Mouse (Mus musculus) bone marrow macrophage, adult 2 months (primary cell): ENCODE data around the gene Myoz1. TPM values are rescaled to one million over a fixed set of nuclear protein-coding genes. Genes with fewer than 3 reads are reported as not detected.
A peak's percentile ranks its signal among the peaks of the same experiment; 100 is the strongest.
"Not testable (repeated sequence)": the region's sequence is repeated elsewhere in the genome, so short reads cannot be mapped to it uniquely, and the experiment has no call there.

ENCODE experiments used
- H3K27ac ChIP-seq: 2 replicates; pipeline ENCODE4 v1.5.1; 2012; ENCODE audit warnings: low read depth, low read length; ENCODE audit not compliant: insufficient read depth
- H3K4me1 ChIP-seq: 2 replicates; pipeline ENCODE4 v1.6.1; 2012; ENCODE audit warnings: low read length; ENCODE audit not compliant: control insufficient read depth, insufficient read depth
- H3K4me3 ChIP-seq: 2 replicates; pipeline ENCODE4 v1.5.1; 2012; ENCODE audit warnings: mild to moderate bottlenecking, low read length, moderate library complexity; ENCODE audit not compliant: insufficient read depth
- CTCF ChIP-seq: IDR thresholded peaks from 2 replicates; pipeline ENCODE4 v1.5.1; 2012; ENCODE audit warnings: low read depth, mild to moderate bottlenecking, low read length, moderate library complexity
- POLR2A ChIP-seq: IDR thresholded peaks from 2 replicates; pipeline ENCODE4 v1.6.1; 2012; ENCODE audit warnings: mild to moderate bottlenecking, low read depth, low read length, borderline replicate concordance
- polyA plus RNA-seq: library from polyadenylated mRNA; stranded (reverse); fragments of >200 nt; gene quantifications from 2 replicates; pipeline ENCODE4 v1.2.4, GENCODE M21; 2012; ENCODE audit not compliant: missing spikeins, insufficient read depth, insufficient read length

Myoz1 gene
- polyA plus RNA-seq, 1 experiment, result 5.1 TPM

DNA sequence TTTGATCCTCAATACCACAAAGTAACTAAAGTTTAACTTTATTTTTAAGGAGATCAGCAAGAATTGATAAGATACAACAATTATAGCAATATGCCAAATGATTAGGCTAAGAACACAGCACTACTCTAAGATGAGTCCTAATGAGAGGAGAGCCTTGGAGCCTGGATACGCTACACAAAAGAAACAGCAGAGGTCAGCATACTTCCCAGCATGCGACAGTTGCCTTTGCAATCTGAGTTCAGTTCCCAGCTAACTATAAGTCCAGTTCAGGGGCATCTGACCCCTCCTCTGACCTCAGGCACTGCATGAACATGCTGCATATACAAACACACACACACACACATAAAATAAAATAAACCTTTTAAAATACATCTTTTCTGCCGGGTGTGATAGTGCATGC is 10.8 kb downstream of the Myoz1 start:
- peaks cover 3% of the 10 kb centered on the region for H3K4me1 ChIP-seq

GRCm38 (mm10) chr14:20641438-20641875 is 14.9 kb downstream of the Myoz1 start:
- peaks cover 5% of the 10 kb centered on the region for H3K4me1 ChIP-seq
- peak overlapping the region; percentile 86 for H3K27ac ChIP-seq
- peak overlapping the region; percentile 96 for H3K4me3 ChIP-seq
- TF ChIP-seq POLR2A (no peak), CTCF (no peak)

More for the DNA sequence above, 10.8 kb downstream of the Myoz1 start:
- no peak overlapping the region for H3K4me3 ChIP-seq
- H3K27ac ChIP-seq, result no peak overlapping the region
- TF ChIP-seq POLR2A, result no peak
- TF ChIP-seq CTCF, result no peak; the same call in 1 of the 2 replicates

- Histone ChIP-seq H3K4me3 (peak within 1 kb of the TSS; percentile 96), H3K27ac (peak within 1 kb of the TSS; percentile 86), H3K4me1 (peaks cover 5% of the 10 kb centered on the region)
- TF ChIP-seq CTCF (no peak), POLR2A (no peak)
Measured at GRCm38 (mm10) chr14:20640644-20641437, 15.5 kb downstream of the Myoz1 start, which contains the start of gene Usp54. Usp54 (minus strand) TSS chr14:20641063.

GRCm38 (mm10) chr14:20639918-20640619 is 16.3 kb downstream of the Myoz1 start:
- Histone ChIP-seq H3K4me1 (peaks cover 5% of the 10 kb centered on the region), H3K27ac (no peak overlapping the region), H3K4me3 (peak overlapping the region; percentile 96)
- TF ChIP-seq POLR2A (no peak), CTCF (no peak)

DNA sequence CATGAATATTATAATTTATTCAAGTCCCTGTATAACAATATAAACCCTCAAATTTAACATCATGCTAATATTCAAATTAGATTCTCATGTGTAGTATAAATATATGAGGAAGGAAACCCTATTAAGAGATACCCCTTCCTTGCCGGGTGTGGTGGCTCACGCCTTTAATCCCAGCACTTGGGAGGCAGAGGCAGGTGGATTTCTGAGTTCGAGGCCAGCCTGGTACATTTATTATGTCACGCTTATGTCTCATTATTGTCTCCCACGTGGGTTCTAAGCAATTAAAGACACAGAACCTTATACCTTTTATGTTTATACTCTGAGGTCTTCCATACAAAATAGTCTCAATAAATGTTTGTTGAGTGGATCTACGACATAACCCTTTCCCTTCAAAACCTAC is 17.6 kb downstream of the Myoz1 start:
- no peak overlapping the region for H3K27ac ChIP-seq
- no peak overlapping the region for H3K4me3 ChIP-seq
- H3K4me1 ChIP-seq, result peaks cover 5% of the 10 kb centered on the region
- TF ChIP-seq POLR2A, result no peak
- TF ChIP-seq CTCF, result no peak

- Histone ChIP-seq H3K4me3 (no peak overlapping the region), H3K4me1 (peaks cover 5% of the 10 kb centered on the region), H3K27ac (no peak overlapping the region)
- no peak for TF ChIP-seq CTCF
- TF ChIP-seq POLR2A, result no peak
Measured at GRCm38 (mm10) chr14:20637818-20638574, 18.3 kb downstream of the Myoz1 start.

- not testable (repeated sequence) for H3K4me3 ChIP-seq, H3K27ac ChIP-seq, H3K4me1 ChIP-seq
Measured at GRCm38 (mm10) chr14:20636968-20637367, 19.4 kb downstream of the Myoz1 start.

DNA sequence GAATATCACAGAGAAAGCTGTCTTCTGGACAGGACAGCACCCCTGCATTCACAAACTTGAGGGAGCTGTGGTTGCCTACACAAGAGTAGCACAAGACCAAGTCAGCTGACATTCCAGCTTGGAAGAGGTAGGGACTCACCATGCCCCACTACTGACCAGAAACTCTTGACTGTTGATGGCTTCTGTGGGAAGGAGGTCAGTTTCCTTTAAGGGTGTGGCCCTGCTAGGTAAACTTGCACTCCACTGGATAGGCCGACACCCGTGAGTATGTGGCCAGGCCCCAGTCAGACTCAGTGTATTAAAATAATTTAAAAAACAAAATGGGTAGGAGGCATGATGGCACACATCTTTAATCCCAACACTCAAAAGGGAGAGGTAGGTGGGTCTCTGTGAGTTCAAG is 20.8 kb downstream of the Myoz1 start:
- TF ChIP-seq CTCF (no peak), POLR2A (no peak)
- peaks cover 4% of the 10 kb centered on the region for H3K4me1 ChIP-seq
- H3K27ac ChIP-seq, result no peak overlapping the region
- no peak overlapping the region for H3K4me3 ChIP-seq

GRCm38 (mm10) chr14:20631253-20631652 is 25.1 kb downstream of the Myoz1 start:
- Histone ChIP-seq H3K4me1 (peaks cover 2% of the 10 kb centered on the region), H3K4me3 (no peak overlapping the region), H3K27ac (no peak overlapping the region)
- no peak for TF ChIP-seq CTCF
- no peak for TF ChIP-seq POLR2A

GRCm38 (mm10) chr14:20626971-20627370 is 29.4 kb downstream of the Myoz1 start:
- Histone ChIP-seq H3K4me1 (peaks cover 2% of the 10 kb centered on the region), H3K27ac (no peak overlapping the region), H3K4me3 (no peak overlapping the region)
- TF ChIP-seq CTCF (no peak), POLR2A (no peak)
